Mouse (Mus musculus) natural killer cell, adult 2 months (primary cell): Measurements from ENCODE around the gene Stambp.

Experiments
- DNase-seq, 2 experiments: peaks; one replicate each; pipeline ENCODE4 v3.0.0; 2022; ENCODE audit warnings: low spot score in 2 of 2

The Stambp gene

GRCm38 (mm10) chr6:83501524-83502310 is 70.8 kb downstream of the Stambp start:
- no peak for DNase-seq

- DNase-seq: peak in 1 of 2 experiments; percentile 39
Measured at GRCm38 (mm10) chr6:83500462-83500861, 72.1 kb downstream of the Stambp start.

- no peak for DNase-seq
Measured at GRCm38 (mm10) chr6:83499078-83499477, 73.5 kb downstream of the Stambp start.

GRCm38 (mm10) chr6:83496753-83497710 is 75.5 kb downstream of the Stambp start:
- no peak for DNase-seq

- no peak for DNase-seq
Measured at GRCm38 (mm10) chr6:83496009-83496752, 76.3 kb downstream of the Stambp start.
